Mouse (Mus musculus): ENCODE data around the gene 4930516K23Rik. TPM values are rescaled to one million over a fixed set of nuclear protein-coding genes. Genes with fewer than 3 reads are reported as not detected.

The 4930516K23Rik gene
- polyA plus RNA-seq, 1 experiment from 2014 or later = not detected

DNA sequence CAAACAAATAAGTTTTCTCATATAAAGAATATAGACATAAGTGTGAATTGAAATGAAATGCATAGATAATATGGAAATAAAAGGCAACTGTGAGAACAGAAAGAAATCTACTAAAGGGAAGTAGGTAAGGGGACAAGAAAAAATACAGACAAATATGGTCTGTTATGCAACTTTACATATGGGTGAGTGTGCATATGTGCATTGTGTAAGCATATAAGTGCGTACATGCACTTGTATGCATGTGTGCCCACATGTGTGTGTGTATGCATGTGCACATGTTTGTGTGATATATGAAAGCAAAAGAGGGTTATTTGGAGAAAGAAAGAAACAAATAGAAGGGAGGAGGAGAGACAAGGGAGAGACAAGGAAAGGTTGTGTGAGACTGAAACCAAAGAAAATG is 42.3 kb downstream of the 4930516K23Rik start:
- Histone ChIP-seq H3K27me3 (replicated peaks) (no peaks in the 10 kb centered on the region), H3K4me2 (no peak overlapping the region), H3K27ac (replicated peaks) (no peak overlapping the region), H3K9me3 (replicated peaks) (no peaks in the 10 kb centered on the region), H3K36me3 (no peaks in the 10 kb centered on the region), H3K9ac (replicated peaks) (no peak overlapping the region), H3K4me3 (replicated peaks) (no peak overlapping the region), H3K4me1 (no peaks in the 10 kb centered on the region)
- WGBS = 94% methylated on average over 1 of the region's 1 CpGs
- no peak for ATAC-seq (ENCODE audit: low FRiP score)

- H3K36me3 ChIP-seq = no peaks in the 10 kb centered on the region
- no peak for ATAC-seq (ENCODE audit: low FRiP score)
- H3K27ac ChIP-seq (replicated peaks) = no peak within 1 kb of the TSS
- no peaks in the 10 kb centered on the region for H3K4me1 ChIP-seq
- no peaks in the 10 kb centered on the region for H3K9me3 ChIP-seq (replicated peaks)
- H3K4me3 ChIP-seq (replicated peaks) = no peak within 1 kb of the TSS
- H3K4me2 ChIP-seq = no peak within 1 kb of the TSS
- H3K9ac ChIP-seq (replicated peaks) = no peak within 1 kb of the TSS
- no peaks in the 10 kb centered on the region for H3K27me3 ChIP-seq (replicated peaks)
Measured at GRCm38 (mm10) chr7:104017203-104017602, 44.0 kb downstream of the 4930516K23Rik start, which contains the start of gene Olfr639. Gene Olfr639, minus strand, starts transcription at chr7:104017303.

Other genes starting within 250 kb of the 4930516K23Rik start
- gene Hbb-bt, start 247.4 kb downstream of the 4930516K23Rik start, polyA plus RNA-seq (2015; fragmentation: Nextera tagmentation; extraction: Ambion mirVana) = 1,593 and 1,794 TPM in 2 replicates
- gene Hbb-bs, start 233.3 kb downstream of the 4930516K23Rik start, polyA plus RNA-seq (2015; fragmentation: Nextera tagmentation; extraction: Ambion mirVana) = 4,647 and 5,279 TPM in 2 replicates
- not detected in 2 replicates for gene Hbb-bh2, start 220.9 kb downstream of the 4930516K23Rik start, polyA plus RNA-seq (2015; fragmentation: Nextera tagmentation; extraction: Ambion mirVana)
- gene Hbb-bh1, start 218.3 kb downstream of the 4930516K23Rik start, polyA plus RNA-seq (2015; fragmentation: Nextera tagmentation; extraction: Ambion mirVana) = 1.5 and 2.4 TPM in 2 replicates
- gene Hbb-y, start 208.2 kb downstream of the 4930516K23Rik start, polyA plus RNA-seq (2015; fragmentation: Nextera tagmentation; extraction: Ambion mirVana) = 141 and 250 TPM in 2 replicates
- gene Olfr66, start 175.2 kb downstream of the 4930516K23Rik start, polyA plus RNA-seq (2015; fragmentation: Nextera tagmentation; extraction: Ambion mirVana) = not detected in 2 replicates
- not detected in 2 replicates for gene Olfr64, start 167.0 kb downstream of the 4930516K23Rik start, polyA plus RNA-seq (2015; fragmentation: Nextera tagmentation; extraction: Ambion mirVana)
- not detected in 2 replicates for gene Olfr65, start 158.0 kb downstream of the 4930516K23Rik start, polyA plus RNA-seq (2015; fragmentation: Nextera tagmentation; extraction: Ambion mirVana)
- not detected in 2 replicates for gene Olfr631, start 132.6 kb downstream of the 4930516K23Rik start, polyA plus RNA-seq (2015; fragmentation: Nextera tagmentation; extraction: Ambion mirVana)
- not detected in 2 replicates for gene Olfr632, start 127.1 kb downstream of the 4930516K23Rik start, polyA plus RNA-seq (2015; fragmentation: Nextera tagmentation; extraction: Ambion mirVana)
- not detected in 2 replicates for gene Olfr633, start 117.0 kb downstream of the 4930516K23Rik start, polyA plus RNA-seq (2015; fragmentation: Nextera tagmentation; extraction: Ambion mirVana)
- 0.03 TPM in 1 of 2 replicates, not detected in the other for gene Olfr635, start 90.3 kb downstream of the 4930516K23Rik start, polyA plus RNA-seq (2015; fragmentation: Nextera tagmentation; extraction: Ambion mirVana)
- not detected in 2 replicates for gene Olfr638, start 62.7 kb downstream of the 4930516K23Rik start, polyA plus RNA-seq (2015; fragmentation: Nextera tagmentation; extraction: Ambion mirVana)
- gene Olfr639, start 44.1 kb downstream of the 4930516K23Rik start, polyA plus RNA-seq (2015; fragmentation: Nextera tagmentation; extraction: Ambion mirVana) = 0.03 TPM in 1 of 2 replicates, not detected in the other
- gene Olfr640, start 35.9 kb downstream of the 4930516K23Rik start, polyA plus RNA-seq (2015; fragmentation: Nextera tagmentation; extraction: Ambion mirVana) = not detected in 2 replicates
- not detected in 2 replicates for gene Olfr641, start 26.0 kb downstream of the 4930516K23Rik start, polyA plus RNA-seq (2015; fragmentation: Nextera tagmentation; extraction: Ambion mirVana)
- gene Olfr642, start 8.8 kb downstream of the 4930516K23Rik start, polyA plus RNA-seq (2015; fragmentation: Nextera tagmentation; extraction: Ambion mirVana) = not detected in 2 replicates
- not detected in 2 replicates for gene Olfr644, start 10.4 kb upstream of the 4930516K23Rik start, polyA plus RNA-seq (2015; fragmentation: Nextera tagmentation; extraction: Ambion mirVana)
- not detected in 2 replicates for gene Olfr645, start 24.0 kb upstream of the 4930516K23Rik start, polyA plus RNA-seq (2015; fragmentation: Nextera tagmentation; extraction: Ambion mirVana)
- not detected in 2 replicates for gene Olfr646, start 43.4 kb upstream of the 4930516K23Rik start, polyA plus RNA-seq (2015; fragmentation: Nextera tagmentation; extraction: Ambion mirVana)
- not detected in 2 replicates for gene Ubqln5, start 68.4 kb upstream of the 4930516K23Rik start, polyA plus RNA-seq (2015; fragmentation: Nextera tagmentation; extraction: Ambion mirVana)
- gene Olfr643, start 76.0 kb upstream of the 4930516K23Rik start, polyA plus RNA-seq (2015; fragmentation: Nextera tagmentation; extraction: Ambion mirVana) = not detected in 2 replicates
- not detected in 2 replicates for gene Ubqln3, start 81.8 kb upstream of the 4930516K23Rik start, polyA plus RNA-seq (2015; fragmentation: Nextera tagmentation; extraction: Ambion mirVana)
- not detected in 2 replicates for gene Ubqlnl, start 89.1 kb upstream of the 4930516K23Rik start, polyA plus RNA-seq (2015; fragmentation: Nextera tagmentation; extraction: Ambion mirVana)
- gene Olfm5, start 103.4 kb upstream of the 4930516K23Rik start, polyA plus RNA-seq (2015; fragmentation: Nextera tagmentation; extraction: Ambion mirVana) = not detected in 2 replicates
- gene Olfr648, start 121.9 kb upstream of the 4930516K23Rik start, polyA plus RNA-seq (2015; fragmentation: Nextera tagmentation; extraction: Ambion mirVana) = 0.37 and 0.42 TPM in 2 replicates
- gene Olfr649, start 134.5 kb upstream of the 4930516K23Rik start, polyA plus RNA-seq (2015; fragmentation: Nextera tagmentation; extraction: Ambion mirVana) = not detected in 2 replicates
- 0.54 and 1.1 TPM in 2 replicates for gene Trim6, start 157.3 kb upstream of the 4930516K23Rik start, polyA plus RNA-seq (2015; fragmentation: Nextera tagmentation; extraction: Ambion mirVana)
- 0.72 and 2.2 TPM in 2 replicates for gene Trim34a, start 183.0 kb upstream of the 4930516K23Rik start, polyA plus RNA-seq (2015; fragmentation: Nextera tagmentation; extraction: Ambion mirVana)
- gene Trim5, start 226.6 kb upstream of the 4930516K23Rik start, polyA plus RNA-seq (2015; fragmentation: Nextera tagmentation; extraction: Ambion mirVana) = 0.15 and 0.34 TPM in 2 replicates

Data from neural tube, embryonic 15.5 days (tissue).